ENCODE assay signal across 13 mouse cellular contexts in the genomic region with DNA sequence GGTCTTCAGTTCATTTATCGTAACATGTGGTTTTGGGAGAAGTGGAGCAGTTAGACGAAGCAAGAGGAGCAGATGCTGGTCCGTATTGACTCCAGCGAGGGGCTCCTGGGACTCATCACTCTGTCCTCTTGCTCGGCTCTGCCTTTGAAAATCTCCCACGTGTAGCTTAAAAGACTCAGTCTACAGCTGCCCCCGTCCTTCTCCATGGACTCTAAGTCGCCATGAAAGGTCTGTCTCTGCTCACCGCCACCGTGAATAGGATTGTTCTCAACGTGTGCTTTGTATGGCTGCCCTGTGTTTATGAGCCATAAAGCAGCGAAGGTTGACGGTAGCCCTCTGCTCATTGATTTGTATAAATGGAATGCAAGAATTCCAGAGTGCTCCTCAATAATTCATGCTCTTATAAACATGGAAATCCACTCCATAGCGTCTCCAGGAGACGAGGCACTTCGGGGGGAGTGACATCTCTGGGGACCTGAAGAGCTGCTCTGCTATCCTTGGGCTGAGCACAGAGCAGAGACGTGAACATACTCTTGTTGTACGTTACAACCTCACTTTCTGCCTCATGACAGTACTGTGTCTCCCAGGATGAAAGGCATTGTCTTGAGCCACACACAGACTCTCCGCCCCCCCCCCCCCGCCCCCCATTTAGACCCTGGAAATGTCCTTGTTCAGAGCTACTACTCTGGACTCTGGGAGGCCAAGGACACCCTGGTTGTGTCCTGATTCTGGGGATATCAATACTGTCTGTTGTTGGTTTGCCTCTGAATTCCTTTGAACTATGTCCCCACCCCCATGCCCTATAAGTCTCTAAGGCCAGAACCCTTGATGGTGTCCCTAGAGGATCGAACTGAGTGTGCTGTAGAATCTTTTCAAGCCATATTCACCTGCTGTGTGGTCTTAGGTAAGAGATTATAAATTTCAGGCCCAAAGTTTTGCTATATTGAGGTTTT.
DNase-seq lines count a peak whose midpoint lies in the region; ATAC-seq and TF ChIP-seq lines count a peak whose summit lies in the region.
"Had no signal": no experiment of that assay in that cellular context is flagged by ENCODE, and none has a peak within 500 bp of the region (broad histone marks: within the 10 kb centered on the region; RNA-seq: fewer than 3 reads in every experiment).

No protein-coding gene starts in this region.

- H3K36me3 ChIP-seq in hindbrain, postnatal 0 days (ENCODE audit: insufficient read depth, low read length), result no peaks in the 10 kb centered on the region
- H3K36me3 ChIP-seq in midbrain, embryonic 16.5 days (ENCODE audit: control insufficient read depth, insufficient read depth, low read length), result no peaks in the 10 kb centered on the region

- peak; percentile 34 for DNase-seq in embryo, embryonic 10 days (ENCODE audit: low spot score)
- peak; percentile 37 for DNase-seq in embryo, embryonic 11.5 days (ENCODE audit: low read depth, low spot score)
- peak; percentile 23 for DNase-seq in hindbrain, postnatal 0 days (ENCODE audit: low spot score)
- no peak for DNase-seq in layer of hippocampus, adult 2 months (ENCODE audit: low spot score in 2 of 2)
- no peak for DNase-seq in cerebellum, postnatal 25 days
- DNase-seq: cerebellum, postnatal 36 days; heart, adult 11 months; heart, postnatal 36 days; thymus, adult 18-20 months had no signal

- WGBS in hindbrain, postnatal 0 days, result 28% methylated on average over 21 of the region's 21 CpGs
- WGBS in midbrain, embryonic 16.5 days, result 22% methylated on average over 20 of the region's 21 CpGs

- no peak for TF ChIP-seq CTCF in hindbrain, postnatal 0 days (IDR thresholded peaks at IDR 0.05; ENCODE audit: low read depth)
- TF ChIP-seq CTCF in layer of hippocampus, adult 2 months (conservative IDR thresholded peaks at IDR 0.05), result no peak

- no peak overlapping the region for H3K4me3 ChIP-seq in hindbrain, postnatal 0 days (ENCODE audit: low read length)
- no peak overlapping the region for H3K4me3 ChIP-seq in midbrain, embryonic 16.5 days (ENCODE audit: low read depth, low read length)
- no peak overlapping the region for H3K4me3 ChIP-seq in layer of hippocampus, adult 2 months
- H3K4me3 ChIP-seq: myocyte had no signal

- H3K9ac ChIP-seq in hindbrain, postnatal 0 days (replicated peaks; ENCODE audit: low read length), result no peak overlapping the region
- H3K9ac ChIP-seq in midbrain, embryonic 16.5 days (ENCODE audit: low read depth, low read length), result 0 out of 2 replicates have a peak overlapping the region, but pooled peaks have one; percentile 7

- no peaks in the 10 kb centered on the region for H3K4me1 ChIP-seq in hindbrain, postnatal 0 days (ENCODE audit: insufficient read depth, low read length)
- peaks cover 8% of the 10 kb centered on the region for H3K4me1 ChIP-seq in midbrain, embryonic 16.5 days (ENCODE audit: control insufficient read depth, insufficient read depth, low read length)

- no peaks in the 10 kb centered on the region for H3K27me3 ChIP-seq in hindbrain, postnatal 0 days (ENCODE audit: insufficient read depth, low read length)
- no peaks in the 10 kb centered on the region for H3K27me3 ChIP-seq in midbrain, embryonic 16.5 days (ENCODE audit: control insufficient read depth, insufficient read depth, low read depth, low read length)

- peak; percentile 47; the same call in 1 of the 2 replicates for ATAC-seq in hindbrain, postnatal 0 days
- peak; percentile 78 for ATAC-seq in midbrain, embryonic 16.5 days
- no peak for ATAC-seq in monocyte, adult 5-6 weeks (replicated peaks; ENCODE audit: insufficient number of reproducible peaks, low FRiP score, low TSS enrichment, poor library complexity, severe bottlenecking)
- ATAC-seq: forebrain, embryonic 14.5 days had no signal

- no peak overlapping the region for H3K27ac ChIP-seq in hindbrain, postnatal 0 days
- peak overlapping the region; percentile 43 for H3K27ac ChIP-seq in midbrain, embryonic 16.5 days (ENCODE audit: low read length)
- no peak overlapping the region for H3K27ac ChIP-seq in layer of hippocampus, adult 2 months

- 0 out of 2 replicates have a peak overlapping the region, but pooled peaks have one; percentile 6 for H3K4me2 ChIP-seq in hindbrain, postnatal 0 days (ENCODE audit: low read depth, low read length)
- peak overlapping the region; percentile 40 for H3K4me2 ChIP-seq in midbrain, embryonic 16.5 days (ENCODE audit: low read length)

- H3K9me3 ChIP-seq in hindbrain, postnatal 0 days (ENCODE audit: low read length), result no peaks in the 10 kb centered on the region
- H3K9me3 ChIP-seq in midbrain, embryonic 16.5 days (replicated peaks; ENCODE audit: control insufficient read depth, low read length, poor library complexity, severe bottlenecking), result no peaks in the 10 kb centered on the region

Comparison
In these comparisons a context has a peak if more than half of its experiments do, and no peak if none do; other contexts are left out.
1. DNase-seq: peak in embryo, embryonic 10 days (single experiment), embryo, embryonic 11.5 days (single experiment) and hindbrain, postnatal 0 days (single experiment); none in layer of hippocampus, adult 2 months (0 of 2) and cerebellum, postnatal 25 days (0 of 2).